Mouse (Mus musculus) spleen, postnatal 10 days (tissue): ENCODE data around the gene Plekho1.
A peak's percentile ranks its signal among the peaks of the same experiment; 100 is the strongest.
"Not testable (repeated sequence)": the region's sequence is repeated elsewhere in the genome, so short reads cannot be mapped to it uniquely, and the experiment has no call there.

Experiments used
- DNase-seq, 2 experiments: peaks; one replicate each; pipeline ENCODE4 v3.0.0; 2021 to 2022; ENCODE audit warnings: low spot score in 2 of 2

The Plekho1 gene

DNA sequence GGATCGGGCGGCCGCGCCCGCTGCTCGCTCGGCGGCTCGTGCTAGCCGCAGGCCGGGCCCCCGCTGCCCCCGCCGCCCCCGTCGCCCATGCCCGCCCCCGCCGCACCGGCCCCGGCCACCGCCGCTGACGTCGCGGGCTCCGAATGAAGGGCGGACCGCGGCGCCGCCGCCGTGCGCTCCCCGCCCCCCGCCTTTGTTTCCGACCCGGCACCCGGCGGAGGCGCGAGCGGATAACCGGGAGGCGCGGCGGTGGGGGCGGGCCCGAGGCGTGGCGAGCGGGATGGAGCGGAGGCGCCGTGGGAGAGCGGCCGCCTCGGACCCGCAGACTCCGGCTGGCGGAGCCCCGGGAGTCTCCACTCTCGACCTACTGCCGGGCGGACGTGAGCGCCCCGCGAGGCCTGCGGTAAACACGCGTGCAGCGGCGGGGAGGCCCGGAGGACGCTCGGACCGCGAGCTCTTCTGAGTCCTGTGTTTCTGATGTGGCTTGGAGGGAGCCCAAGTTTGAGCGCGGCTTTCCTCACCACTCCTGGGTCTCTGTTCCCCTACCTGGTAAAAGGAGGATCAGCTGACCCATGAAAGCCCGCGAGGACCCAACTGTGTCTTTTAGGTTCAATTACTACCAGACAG is at the start of gene Plekho1:
Plekho1 (minus strand) TSS at position 200 of the 627 bp plus-strand sequence.
- DNase-seq = peak; percentile 68 to 78

DNA sequence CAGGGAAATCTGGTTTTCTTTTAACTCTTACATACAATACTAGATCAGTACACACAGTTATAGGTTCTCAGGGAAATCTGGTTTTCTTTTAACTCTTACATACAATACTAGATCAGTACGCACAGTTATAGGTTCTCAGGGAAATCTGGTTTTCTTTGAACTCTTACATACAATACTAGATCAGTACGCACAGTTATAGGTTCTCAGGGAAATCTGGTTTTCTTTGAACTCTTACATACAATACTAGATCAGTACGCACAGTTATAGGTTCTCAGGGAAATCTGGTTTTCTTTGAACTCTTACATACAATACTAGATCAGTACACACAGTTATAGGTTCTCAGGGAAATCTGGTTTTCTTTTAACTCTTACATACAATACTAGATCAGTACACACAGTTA is 48.8 kb upstream of the Plekho1 start:
- DNase-seq = not testable (repeated sequence)

DNA sequence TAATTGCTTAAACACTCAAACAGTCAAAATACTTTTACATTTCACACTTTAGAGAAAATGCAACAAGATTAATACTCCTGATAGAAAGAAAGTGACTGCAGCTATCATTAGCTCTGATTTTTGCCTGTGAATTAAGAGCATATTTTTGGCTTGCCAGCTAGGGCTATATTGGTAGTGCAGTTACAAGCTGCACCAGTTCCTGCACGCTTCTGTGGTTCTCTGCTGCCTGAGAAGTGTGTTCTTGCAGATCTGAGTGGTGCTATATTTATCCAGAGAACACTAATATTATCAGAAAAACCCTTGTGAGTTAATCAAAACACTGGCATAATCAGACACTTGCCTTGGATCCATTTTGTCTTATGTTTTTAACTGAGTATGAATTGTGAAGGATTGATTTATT is 47.3 kb upstream of the Plekho1 start:
- no peak for DNase-seq

DNA sequence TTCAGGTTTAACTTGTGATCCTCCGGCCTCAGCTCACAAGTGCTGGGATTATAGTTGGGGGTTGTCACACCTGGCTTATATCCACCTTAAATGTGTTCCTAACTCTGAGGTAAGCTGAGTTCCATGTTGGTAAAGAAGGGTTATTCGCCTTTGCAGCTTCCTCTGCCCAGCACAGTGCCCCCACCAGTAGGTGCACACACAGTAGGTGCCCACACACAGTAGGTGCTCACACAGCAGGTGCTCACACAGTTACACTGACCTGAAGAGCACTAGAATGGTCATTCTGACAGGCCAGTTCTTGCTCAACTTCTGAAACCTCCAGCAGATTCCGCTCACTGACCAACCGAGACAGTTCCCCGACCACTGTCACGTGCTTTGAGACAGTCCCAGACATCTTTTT is 45.3 kb upstream of the Plekho1 start:
- DNase-seq = no peak

DNA sequence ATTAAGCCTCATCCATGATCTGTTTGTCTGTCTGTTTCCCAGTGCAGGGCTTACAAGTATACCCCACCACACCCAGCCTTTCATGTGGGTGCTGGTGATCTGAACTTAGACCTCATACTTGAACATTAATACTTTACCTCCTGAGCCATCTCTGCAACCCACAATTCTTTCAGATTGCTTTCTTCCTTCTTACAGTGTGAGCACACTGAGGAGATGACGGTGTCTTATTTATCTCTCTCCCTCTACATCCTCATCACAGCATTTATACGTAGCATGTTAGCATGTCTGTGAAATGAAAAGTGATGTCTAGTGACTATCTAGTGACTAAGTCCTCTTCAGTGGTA is 44.8 kb upstream of the Plekho1 start:
- no peak for DNase-seq

DNA sequence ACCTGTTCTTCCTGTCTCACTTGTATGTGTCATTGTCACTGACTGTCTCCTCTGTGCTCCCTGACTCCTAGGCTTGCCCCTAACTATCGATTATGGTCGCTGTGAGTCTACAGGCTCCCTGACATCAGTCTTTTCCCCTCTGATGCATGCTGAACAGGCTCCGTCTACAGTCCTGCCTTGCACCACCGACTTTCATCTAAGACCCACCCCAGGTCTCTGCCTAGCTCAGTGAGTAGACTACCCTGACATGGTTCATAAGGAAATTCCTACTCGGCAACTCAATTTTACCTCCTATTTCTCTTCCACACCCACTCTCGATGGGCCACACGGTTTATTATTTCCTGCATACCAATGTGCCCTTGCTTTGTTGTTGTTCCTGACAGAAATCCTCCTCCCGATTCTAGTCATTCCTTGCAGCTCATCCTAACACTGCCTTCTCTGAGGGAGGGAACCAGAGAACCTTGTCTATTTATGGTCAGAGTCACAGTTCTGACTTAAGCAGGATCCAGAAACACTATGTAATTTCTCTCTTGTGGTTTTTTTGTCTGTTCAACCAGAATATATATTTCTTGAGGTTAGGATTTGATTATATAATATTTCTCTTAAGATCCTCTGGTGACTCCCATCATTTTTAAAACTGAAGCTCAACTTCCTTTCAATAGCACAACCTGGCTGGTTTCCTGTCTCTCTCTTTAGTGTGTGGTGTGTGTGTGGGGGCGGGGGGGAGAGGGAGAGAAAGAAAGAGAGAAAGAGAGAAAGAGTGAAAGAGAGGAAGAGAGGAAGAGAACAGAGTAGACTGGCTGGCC is 44.3 kb upstream of the Plekho1 start:
- DNase-seq = no peak

DNA sequence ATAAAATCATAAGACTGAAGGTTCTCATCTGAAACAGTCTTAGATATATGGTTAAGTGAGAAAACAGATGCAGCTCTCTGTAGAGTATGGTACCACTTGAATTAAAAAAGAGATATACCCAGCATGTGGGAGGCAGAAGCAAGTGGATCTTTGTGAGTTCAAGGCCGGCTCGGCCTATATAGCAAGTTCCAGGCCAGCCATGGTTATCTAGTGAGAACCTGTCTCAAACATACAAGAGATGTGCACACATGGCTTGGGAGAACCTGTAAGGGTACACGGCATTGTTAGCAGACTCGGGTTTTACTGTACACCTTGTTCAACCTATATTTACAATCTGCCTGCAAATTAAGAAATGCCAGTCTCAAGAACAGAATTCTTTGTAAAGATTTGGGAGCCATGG is 43.0 kb upstream of the Plekho1 start:
- no peak for DNase-seq

DNA sequence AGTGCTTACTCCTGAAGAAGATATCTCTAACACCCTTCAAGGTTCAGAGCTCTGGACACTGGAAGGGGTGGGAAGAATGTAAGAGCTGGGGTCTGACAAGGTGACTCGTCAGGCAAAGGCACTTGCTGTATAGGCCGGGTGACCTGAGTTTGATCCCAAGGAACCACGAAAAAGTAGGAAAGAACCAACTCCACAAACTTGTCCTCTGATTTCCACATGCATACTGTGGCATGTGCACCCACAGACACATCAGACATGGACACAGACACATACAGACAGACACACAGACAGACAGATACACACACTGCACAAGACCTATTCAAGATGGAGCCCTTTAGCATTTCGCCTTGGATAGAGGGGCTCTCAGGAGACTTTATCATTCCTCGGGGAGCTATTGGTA is 42.4 kb upstream of the Plekho1 start:
- DNase-seq = no peak

DNA sequence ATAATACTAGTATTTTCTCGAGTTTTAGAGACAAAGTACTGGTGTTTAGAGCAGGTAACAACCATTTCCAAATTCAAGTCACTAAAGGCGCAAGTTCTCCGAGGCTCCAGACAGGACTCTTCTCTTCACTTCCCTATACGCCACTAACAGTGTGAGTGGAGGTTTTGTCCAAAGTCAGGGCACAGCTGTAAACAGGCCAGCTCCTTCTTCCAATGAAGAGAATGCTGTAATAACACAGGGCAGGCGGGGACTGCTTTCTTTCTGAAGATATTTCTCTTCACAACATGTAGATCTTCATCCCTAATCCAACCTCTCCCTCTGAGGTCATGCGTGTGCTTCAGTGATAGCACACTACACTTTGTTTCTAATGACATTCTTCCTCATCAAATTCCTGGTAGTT is 41.0 kb upstream of the Plekho1 start:
- no peak for DNase-seq

DNA sequence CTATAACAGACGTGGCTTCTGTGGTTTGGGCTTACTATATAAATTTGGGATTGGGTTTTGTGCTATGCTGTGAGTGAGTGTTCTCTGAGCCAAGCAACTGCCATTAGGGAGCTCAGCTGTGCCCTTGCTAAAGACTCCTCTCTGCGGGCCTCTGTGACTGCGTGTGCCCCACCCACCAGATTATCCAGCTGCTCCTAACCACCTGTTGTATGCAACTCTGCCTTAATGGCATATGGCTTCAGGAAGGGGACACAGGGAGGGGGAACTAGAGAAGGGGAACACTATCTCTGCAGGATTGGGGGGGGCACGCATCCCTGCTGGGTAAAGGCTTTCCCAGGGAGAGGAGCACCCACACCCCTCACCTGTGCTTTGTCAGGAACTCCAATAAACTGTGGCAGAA is 37.2 kb upstream of the Plekho1 start:
- no peak for DNase-seq

DNA sequence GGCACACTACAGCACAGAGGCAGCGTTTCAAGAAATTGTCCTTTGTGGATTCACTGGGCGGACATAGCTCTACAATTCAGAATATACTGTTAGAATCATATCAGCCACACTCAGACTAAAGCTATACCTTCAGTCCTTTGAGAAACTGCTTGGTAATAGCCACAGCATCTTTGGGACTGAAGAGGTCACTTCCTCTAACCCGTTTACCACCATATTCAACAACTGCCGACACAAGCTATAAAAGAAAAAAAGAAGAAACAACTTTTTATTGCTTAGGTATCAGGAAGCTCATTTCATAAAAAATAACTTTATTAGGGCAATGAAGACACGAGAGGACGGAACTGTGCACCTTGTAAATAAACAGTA is 36.8 kb upstream of the Plekho1 start:
- DNase-seq = no peak

DNA sequence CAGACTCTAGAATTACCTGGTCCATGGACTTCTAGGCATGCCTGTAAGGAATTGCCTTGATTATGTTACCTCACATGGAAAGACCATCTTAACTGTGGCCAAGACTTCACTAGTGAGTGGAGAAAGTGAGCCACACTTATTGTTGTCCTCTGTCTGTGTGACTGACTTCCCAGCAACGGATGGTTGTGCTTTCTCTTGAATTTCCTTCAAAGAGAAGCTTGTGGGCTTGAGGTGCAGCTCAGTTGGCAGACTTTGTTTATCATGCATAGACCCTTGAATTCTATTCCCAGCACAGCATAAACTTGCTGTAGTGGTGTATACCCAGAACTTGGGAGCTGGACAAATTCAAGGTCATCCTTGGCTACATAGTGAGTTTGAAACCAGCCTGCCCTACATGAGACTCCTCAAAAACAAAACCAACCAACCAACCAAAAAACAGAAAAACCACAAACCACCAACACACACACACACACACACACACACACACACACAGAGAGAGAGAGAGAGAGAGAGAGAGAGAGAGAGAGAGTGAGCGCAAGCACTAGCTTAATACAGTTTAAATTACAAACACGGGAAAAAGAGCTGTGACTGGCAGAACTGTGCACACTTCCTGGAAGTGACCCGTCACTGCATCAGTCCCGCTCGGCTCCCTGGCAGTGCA is 36.3 kb upstream of the Plekho1 start:
- peak in 1 of 2 experiments; percentile 40 for DNase-seq

DNA sequence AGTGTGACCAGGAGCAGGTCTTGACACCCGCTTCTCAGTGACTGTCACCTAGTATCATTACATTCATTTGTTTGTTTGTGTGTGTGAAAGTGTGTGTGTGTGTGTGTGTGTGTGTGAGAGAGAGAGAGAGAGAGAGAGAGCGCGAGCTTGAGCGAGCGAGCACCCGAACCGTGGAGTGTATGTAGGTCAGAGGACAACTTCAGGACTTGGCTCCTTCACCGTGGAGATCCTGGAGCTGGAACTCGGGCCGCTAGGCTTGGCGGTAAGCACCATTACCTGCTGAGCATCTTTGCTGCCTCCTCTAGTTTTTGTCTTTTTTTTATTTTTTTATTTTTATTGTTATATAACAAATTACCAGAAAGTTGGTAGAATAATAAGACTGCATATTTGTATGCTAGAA is 34.0 kb upstream of the Plekho1 start:
- no peak for DNase-seq

DNA sequence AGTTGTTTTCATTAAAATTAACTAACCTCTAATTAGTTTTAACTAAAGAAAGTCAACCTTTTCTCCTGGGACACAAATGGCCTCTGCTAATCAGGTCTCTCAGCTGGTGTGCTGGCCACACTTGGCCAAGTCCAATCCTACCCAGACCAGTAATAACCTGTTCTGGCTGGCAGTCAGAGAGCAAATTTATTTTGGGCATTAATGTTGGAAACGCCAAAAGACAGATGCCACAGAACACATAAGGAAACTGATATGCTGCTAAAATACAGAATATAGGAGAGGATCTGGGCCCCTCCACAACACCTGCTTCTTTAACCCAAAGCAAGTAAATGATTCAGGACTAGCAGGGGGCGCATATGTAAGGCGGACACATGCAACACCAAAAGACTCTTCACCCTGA is 33.5 kb upstream of the Plekho1 start:
- no peak for DNase-seq

DNA sequence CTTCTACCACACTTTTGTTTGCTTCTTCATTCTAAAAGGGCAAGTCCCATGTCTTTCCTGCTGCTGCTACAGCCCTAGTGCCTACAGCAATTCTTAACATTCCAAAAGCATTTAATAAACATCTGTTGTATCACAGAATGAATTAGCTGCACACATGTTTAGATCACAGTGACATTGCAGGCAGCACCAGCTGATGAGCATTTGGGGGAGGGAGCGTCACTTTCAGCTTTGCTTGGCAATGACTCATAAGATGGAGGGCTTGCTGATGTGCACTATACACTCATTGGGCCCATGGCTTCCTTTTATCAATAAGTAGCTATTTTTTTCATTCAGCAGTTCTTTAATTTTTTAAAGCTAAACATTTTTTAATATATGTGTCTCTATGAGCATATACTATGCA is 32.1 kb upstream of the Plekho1 start:
- no peak for DNase-seq

DNA sequence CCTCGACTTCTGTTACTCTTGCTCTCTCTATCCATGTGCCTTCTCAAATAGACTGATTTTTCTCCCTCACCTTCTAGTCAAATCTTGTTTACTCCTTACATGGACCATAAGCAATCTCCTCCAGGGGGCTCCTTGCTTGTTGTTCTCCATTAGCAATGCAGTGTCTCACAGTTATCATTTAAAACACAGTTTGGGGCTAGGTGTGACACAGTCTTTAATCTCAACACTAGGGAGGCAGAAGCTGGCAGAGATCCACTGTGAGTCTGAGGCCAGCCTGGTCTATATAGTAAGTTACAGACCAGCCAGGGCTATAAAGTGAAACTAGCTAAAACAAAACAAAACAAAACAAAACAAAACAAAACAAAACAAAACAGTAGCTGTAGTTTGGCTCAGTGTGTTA is 31.3 kb upstream of the Plekho1 start:
- peak in 1 of 2 experiments; percentile 29 for DNase-seq

DNA sequence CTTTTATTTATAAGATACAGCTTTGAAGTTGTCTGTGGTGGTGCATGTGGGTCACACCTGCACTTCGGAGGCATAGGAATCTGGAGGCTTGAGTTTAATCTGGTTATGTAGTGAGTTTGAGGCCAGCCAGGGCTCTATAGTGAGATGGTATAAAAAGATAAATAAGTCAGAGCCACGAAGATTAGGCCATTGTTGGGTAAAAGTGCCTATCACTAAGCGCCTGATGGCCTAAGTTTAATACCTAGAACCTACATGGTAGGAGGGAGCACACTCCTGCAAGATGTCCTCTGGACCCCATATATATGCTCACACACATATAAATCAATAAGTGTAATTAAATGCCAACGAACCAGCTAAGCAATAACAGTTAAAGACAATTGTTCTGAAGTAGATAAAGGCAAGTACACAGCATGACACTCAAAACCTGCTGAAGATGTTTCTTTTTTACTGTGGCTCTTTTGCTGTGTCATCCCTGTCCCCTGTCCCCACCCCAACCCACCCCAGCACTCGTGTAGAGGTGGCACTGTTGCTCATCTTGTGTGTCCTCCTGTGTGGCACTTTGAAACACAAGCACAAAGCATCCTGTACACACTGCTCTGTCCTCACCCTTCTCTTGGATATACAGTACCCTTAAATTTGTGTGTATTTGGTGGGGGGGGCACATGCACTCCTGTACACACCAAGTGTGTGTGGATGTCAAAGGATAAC is 25.8 kb upstream of the Plekho1 start:
- DNase-seq = no peak

DNA sequence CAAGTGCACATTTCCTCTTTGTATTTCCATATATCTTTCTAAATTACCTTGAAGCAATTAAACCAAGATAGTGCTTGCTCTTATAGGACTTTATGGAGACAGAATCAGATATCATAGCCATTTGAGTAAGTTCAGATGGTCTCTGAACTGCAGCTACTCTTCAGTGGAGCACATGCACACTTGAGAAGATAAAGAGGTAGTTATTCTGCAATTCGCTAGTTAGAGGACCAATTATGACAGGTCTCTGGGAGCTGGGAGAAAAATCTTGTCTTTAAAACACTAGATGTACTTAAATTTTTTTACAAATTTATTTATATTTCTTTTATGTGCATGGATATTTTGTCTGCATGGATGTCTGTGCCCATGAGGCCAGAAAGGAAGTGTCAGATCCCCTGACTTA is 24.9 kb upstream of the Plekho1 start:
- DNase-seq = no peak

DNA sequence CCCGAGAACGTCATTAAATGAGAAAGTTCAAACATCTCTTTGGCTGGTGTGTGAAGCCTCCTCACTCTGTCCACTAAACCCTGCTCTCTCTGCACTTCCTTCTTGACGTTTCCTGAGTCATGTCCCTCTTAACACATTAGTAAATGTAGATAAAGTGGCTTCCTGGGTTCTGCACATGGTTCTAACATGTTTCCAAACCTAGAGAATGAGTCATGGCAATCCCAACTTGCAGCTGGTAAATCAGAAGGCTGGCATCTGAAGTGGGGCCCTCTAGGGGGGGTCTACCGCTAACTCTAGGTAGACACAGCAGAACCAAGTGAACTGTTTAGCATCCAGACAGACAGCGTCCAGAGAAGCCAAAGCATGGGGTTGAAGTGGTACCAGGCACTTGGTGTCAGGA is 21.7 kb upstream of the Plekho1 start:
- no peak for DNase-seq

DNA sequence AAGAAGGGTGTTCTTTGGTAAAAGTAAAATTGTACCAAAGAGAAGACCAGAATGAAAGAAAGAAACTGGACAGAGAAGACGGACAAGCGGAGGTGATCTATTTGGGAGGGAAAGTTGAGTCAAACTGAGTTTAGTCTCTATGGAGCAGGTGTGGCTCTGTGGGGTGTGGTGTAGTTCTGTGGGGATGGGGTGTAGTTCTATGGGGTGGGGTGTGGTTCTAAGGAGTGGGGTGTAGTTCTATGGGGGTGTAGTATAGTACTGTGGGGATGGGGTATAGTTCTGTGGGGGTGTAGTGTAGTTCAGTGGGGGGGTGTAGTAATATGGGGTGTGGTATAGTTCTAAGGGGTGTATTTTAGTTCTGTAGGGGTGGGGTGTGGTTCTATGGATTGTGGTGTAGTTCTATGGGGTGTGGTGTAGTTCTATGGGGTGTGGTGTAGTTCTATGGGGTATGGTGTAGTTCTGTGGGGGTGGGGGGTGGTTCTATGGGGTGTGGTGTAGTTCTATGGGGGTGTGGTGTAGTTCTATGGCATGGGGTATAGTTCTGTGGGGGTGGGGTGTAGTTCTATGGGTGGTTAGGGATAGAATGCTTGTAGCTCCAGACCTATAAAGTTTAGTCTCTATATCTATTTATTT is 20.6 kb upstream of the Plekho1 start:
- DNase-seq = no peak

DNA sequence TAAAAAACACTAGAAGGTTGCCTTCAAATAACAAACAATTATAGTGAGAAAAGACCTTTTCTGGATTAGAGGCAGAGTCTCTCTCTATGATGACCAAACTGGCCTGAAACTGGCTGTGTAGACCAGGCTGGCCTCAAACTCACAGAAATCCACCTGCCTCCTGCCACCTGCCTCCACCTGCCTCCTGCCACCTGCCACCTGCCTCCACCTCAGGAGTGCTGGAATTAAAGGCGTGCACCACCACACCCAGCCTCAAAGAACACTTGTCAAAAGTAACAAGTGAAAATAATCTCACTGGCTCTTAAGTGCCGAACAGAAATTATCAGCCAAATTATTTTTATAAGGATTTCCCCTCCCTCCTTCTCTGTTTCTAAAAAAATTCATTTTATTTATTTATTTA is 19.9 kb upstream of the Plekho1 start:
- no peak for DNase-seq

DNA sequence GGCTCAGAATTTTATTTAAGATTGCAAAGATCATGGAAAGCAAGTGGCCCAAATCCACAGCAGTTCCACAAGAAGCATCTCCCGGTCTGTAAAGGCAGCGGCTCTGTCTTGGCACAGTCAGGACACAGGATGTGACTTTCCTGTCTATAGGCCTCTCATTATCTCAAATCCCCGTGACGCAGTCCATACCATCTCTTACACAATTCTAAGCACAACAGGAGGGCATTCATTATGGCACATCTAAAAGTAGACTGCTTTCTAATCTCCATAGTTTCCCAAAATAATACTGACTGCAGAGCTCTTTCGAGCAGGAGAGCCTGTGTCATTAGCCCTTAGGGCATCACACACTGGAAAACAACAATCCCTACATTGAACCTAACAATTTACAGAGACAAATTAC is 17.0 kb upstream of the Plekho1 start:
- no peak for DNase-seq
